Mouse (Mus musculus) embryonic facial prominence, embryonic 13.5 days (tissue): ENCODE results near the gene Mtfr2. TPM values are rescaled to one million over a fixed set of nuclear protein-coding genes. Genes with fewer than 3 reads are reported as not detected.

ENCODE experiments used
- ATAC-seq: fragments of 200-750 bp; cut with Nextera tagmentation; 2 replicates; pipeline ENCODE4 v1.8.0; 2017; ENCODE audit warnings: low read depth; ENCODE audit not compliant: insufficient number of reproducible peaks, insufficient read depth, low FRiP score, low TSS enrichment
- H3K27ac ChIP-seq: fragments of 300-500 bp; sonication (generic); 2 replicates; pipeline ENCODE4 v1.5.1; 2015; ENCODE audit warnings: moderate library complexity, mild to moderate bottlenecking, inconsistent platforms
- H3K27me3 ChIP-seq: fragments of 300-500 bp; sonication (generic); 2 replicates; pipeline ENCODE4 v1.6.1; 2015; ENCODE audit warnings: mild to moderate bottlenecking, inconsistent platforms
- H3K36me3 ChIP-seq: fragments of 300-500 bp; sonication (generic); 2 replicates; pipeline ENCODE4 v1.6.1; 2015; ENCODE audit warnings: mild to moderate bottlenecking, inconsistent platforms
- H3K4me1 ChIP-seq: fragments of 300-500 bp; sonication (generic); 2 replicates; pipeline ENCODE4 v1.6.1; 2015; ENCODE audit warnings: inconsistent platforms
- H3K4me2 ChIP-seq: fragments of 300-500 bp; sonication (generic); 2 replicates; pipeline ENCODE4 v1.6.1; 2015; ENCODE audit warnings: moderate library complexity, mild to moderate bottlenecking, inconsistent platforms
- H3K4me3 ChIP-seq: fragments of 300-500 bp; sonication (generic); 2 replicates; pipeline ENCODE4 v1.5.1; 2015; ENCODE audit warnings: mild to moderate bottlenecking, inconsistent platforms
- H3K9ac ChIP-seq: fragments of 300-500 bp; sonication (generic); 2 replicates; pipeline ENCODE4 v1.6.1; 2015; ENCODE audit warnings: mild to moderate bottlenecking, inconsistent platforms
- H3K9me3 ChIP-seq: fragments of 300-500 bp; sonication (generic); 2 replicates; pipeline ENCODE4 v1.6.1; 2016; ENCODE audit warnings: inconsistent platforms
- WGBS: fragments of 180-500 bp; shearing (Covaris S2); methylation state at CpG from one replicate; pipeline ENCODE4 v1.1.7; 2015; ENCODE audit warnings: mixed read lengths; 5-methylcytosine and 5-hydroxymethylcytosine counted together
- polyA plus RNA-seq: library from polyadenylated mRNA; unstranded; fragments of >200 nt; fragmentation: Nextera tagmentation; extraction: Ambion mirVana; gene quantifications from 2 replicates; pipeline ENCODE4 v1.2.1, GENCODE M21; 2015

Mtfr2 gene
- polyA plus RNA-seq, 1 experiment from 2014 or later: 2.2 TPM

- no peaks in the 10 kb centered on the region for H3K9me3 ChIP-seq
- no peaks in the 10 kb centered on the region for H3K27me3 ChIP-seq
- H3K4me3 ChIP-seq: no peak overlapping the region
- no peak overlapping the region for H3K27ac ChIP-seq
- no peak for ATAC-seq
- no peak overlapping the region for H3K9ac ChIP-seq
- no peaks in the 10 kb centered on the region for H3K4me1 ChIP-seq
- no peak overlapping the region for H3K4me2 ChIP-seq
- peaks cover 73% of the 10 kb centered on the region for H3K36me3 ChIP-seq
Observed at GRCm38 (mm10) chr10:20326226-20326625, 21.3 kb upstream of the Mtfr2 start.

- 89% methylated on average over 2 of the region's 2 CpGs for WGBS
- H3K4me2 ChIP-seq: no peak overlapping the region
- H3K4me3 ChIP-seq: no peak overlapping the region
- no peaks in the 10 kb centered on the region for H3K9me3 ChIP-seq
- H3K9ac ChIP-seq: no peak overlapping the region
- peaks cover 77% of the 10 kb centered on the region for H3K36me3 ChIP-seq
- no peak for ATAC-seq
- H3K27me3 ChIP-seq: no peaks in the 10 kb centered on the region
- no peaks in the 10 kb centered on the region for H3K4me1 ChIP-seq
- H3K27ac ChIP-seq: no peak overlapping the region
Observed at GRCm38 (mm10) chr10:20331262-20331661, 16.3 kb upstream of the Mtfr2 start.

- H3K9ac ChIP-seq: no peak overlapping the region
- peaks cover 75% of the 10 kb centered on the region for H3K36me3 ChIP-seq
- WGBS: 88% methylated on average over 7 of the region's 7 CpGs
Observed at GRCm38 (mm10) chr10:20337872-20338271, 9.7 kb upstream of the Mtfr2 start.

GRCm38 (mm10) chr10:20345736-20346135 lies 1.8 kb upstream of the Mtfr2 start:
- no peak overlapping the region for H3K9ac ChIP-seq
- H3K4me3 ChIP-seq: no peak overlapping the region
- no peak overlapping the region for H3K27ac ChIP-seq
- H3K4me2 ChIP-seq: no peak overlapping the region
- no peaks in the 10 kb centered on the region for H3K27me3 ChIP-seq
- H3K4me1 ChIP-seq: peaks cover 9% of the 10 kb centered on the region
- H3K9me3 ChIP-seq: no peaks in the 10 kb centered on the region
- WGBS: 80% methylated on average over 1 of the region's 1 CpGs
- no peak for ATAC-seq
- H3K36me3 ChIP-seq: peaks cover 39% of the 10 kb centered on the region

More at GRCm38 (mm10) chr10:20337872-20338271, 9.7 kb upstream of the Mtfr2 start:
- no peaks in the 10 kb centered on the region for H3K9me3 ChIP-seq
- H3K27me3 ChIP-seq: no peaks in the 10 kb centered on the region
- no peak for ATAC-seq
- H3K4me2 ChIP-seq: no peak overlapping the region
- no peak overlapping the region for H3K27ac ChIP-seq
- H3K4me1 ChIP-seq: no peaks in the 10 kb centered on the region
- H3K4me3 ChIP-seq: no peak overlapping the region

GRCm38 (mm10) chr10:20348894-20349293 lies 1.3 kb downstream of the Mtfr2 start:
- 90% methylated on average over 2 of the region's 2 CpGs for WGBS
- no peaks in the 10 kb centered on the region for H3K27me3 ChIP-seq
- peak overlapping the region; percentile 85 for H3K4me2 ChIP-seq
- no peak overlapping the region for H3K9ac ChIP-seq
- no peak for ATAC-seq
- H3K9me3 ChIP-seq: no peaks in the 10 kb centered on the region
- H3K4me3 ChIP-seq: no peak overlapping the region; the same call in 1 of the 2 replicates
- peaks cover 20% of the 10 kb centered on the region for H3K36me3 ChIP-seq
- peaks cover 9% of the 10 kb centered on the region for H3K4me1 ChIP-seq
- H3K27ac ChIP-seq: no peak overlapping the region

DNA sequence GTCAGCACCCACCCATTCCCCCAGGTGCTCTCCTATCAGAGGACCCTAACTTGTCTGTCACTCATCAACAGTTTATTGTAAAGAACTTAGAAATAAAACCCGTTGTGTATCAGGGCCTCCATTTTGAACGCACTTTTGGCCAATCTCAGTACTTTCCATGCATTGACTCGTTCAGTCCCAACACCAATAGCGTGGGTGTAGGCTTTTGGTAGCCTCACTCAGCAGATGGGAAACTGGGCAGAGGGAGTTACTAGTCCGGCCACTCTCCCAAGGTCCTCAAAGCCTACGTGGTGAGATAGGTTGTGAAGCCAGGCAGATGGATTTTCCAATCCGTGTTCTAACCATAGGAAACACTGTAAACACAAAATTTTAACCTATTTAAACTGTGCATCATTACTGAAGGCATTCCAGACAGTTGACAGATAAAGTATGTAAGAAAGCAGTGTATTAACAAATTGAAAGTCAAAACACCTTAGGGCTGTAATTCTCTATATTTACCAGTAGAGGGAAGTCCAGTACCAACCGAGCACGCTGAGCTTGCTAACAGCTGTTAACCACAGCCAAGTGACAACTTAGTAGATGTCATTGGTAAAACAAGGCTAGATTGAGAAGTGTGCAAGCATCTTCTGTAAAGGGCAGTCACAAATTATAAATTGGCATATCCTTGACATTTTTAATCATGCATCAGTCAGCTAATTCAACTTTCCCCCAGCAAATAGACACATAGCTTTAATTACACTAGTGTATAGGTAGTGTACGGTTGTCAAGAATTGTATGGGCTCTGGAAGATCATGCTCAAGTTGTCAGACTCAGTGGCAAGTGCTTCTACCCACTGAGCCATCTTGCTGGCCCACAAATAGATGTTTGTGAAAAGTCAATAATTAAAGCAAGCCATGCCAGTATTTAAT lies 14.2 kb downstream of the Mtfr2 start:
- H3K4me3 ChIP-seq: no peak overlapping the region
- no peaks in the 10 kb centered on the region for H3K27me3 ChIP-seq
- ATAC-seq: no peak
- no peak overlapping the region for H3K4me2 ChIP-seq
- no peaks in the 10 kb centered on the region for H3K9me3 ChIP-seq
- H3K9ac ChIP-seq: no peak overlapping the region
- peaks cover 12% of the 10 kb centered on the region; the same call in 1 of the 2 replicates for H3K36me3 ChIP-seq
- H3K27ac ChIP-seq: no peak overlapping the region
- 0 out of 2 replicates have a peak, but pooled peaks cover 4% of the 10 kb centered on the region for H3K4me1 ChIP-seq
- WGBS: 62% methylated on average over 10 of the region's 10 CpGs

DNA sequence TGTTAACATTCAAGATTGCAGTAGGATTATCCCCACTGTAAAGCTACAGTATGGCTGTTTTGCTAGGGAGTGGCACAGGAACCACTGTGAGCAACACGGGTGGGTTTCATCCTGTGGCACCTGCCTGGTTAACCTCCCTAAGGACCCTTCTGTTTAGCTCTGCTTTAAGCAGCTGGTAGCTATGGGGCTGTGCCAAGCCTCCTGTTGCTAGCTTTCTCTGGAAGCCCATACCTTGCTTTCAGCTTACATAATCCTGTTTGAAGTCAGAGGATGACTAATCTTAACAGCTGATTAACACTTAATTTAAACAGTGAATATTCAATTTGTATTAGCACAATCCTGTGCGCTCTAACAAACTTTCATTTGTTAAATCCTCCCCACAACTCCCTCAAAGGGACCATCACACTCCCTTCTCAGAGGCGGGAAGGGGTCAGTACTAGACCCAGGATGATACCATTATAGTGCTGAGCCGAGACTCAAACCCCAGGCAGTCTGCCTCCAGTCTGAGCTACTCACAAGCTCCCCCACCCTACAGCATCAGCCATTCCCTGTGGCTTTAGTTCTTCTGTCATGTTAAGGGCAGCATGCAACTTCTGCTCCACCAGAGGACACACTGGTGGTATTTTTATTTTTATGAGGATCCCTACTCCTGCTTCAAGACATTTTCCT lies 15.0 kb downstream of the Mtfr2 start:
- no peak overlapping the region for H3K4me3 ChIP-seq

DNA sequence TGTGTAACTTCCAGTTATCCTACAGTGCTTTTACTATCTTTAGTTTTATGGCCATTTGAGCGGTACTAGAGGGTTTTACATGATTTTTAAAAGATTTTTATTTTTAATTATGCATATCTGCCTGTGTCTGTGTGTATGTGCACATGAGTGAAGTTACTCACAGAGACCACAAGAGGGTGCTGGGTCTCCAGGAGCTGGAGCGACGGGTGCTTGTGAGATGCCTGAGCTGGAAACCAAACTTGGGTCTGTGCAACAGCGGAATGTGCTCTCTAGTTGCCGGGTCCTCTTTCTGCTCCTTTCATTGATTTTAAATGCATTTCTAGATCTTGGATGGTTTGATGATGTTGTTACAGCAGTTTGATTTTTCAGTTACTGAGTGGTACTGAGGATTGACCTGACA lies 24.5 kb downstream of the Mtfr2 start:
- no peaks in the 10 kb centered on the region for H3K4me1 ChIP-seq
- H3K4me2 ChIP-seq: no peak overlapping the region
- H3K36me3 ChIP-seq: no peaks in the 10 kb centered on the region
- 95% methylated on average over 5 of the region's 5 CpGs for WGBS
- no peak overlapping the region for H3K4me3 ChIP-seq
- no peak overlapping the region for H3K27ac ChIP-seq
- no peaks in the 10 kb centered on the region for H3K27me3 ChIP-seq
- ATAC-seq: no peak
- peaks cover 8% of the 10 kb centered on the region; the same call in 1 of the 2 replicates for H3K9me3 ChIP-seq
- H3K9ac ChIP-seq: no peak overlapping the region

More for the DNA sequence above, 15.0 kb downstream of the Mtfr2 start:
- Histone ChIP-seq H3K27ac (no peak overlapping the region), H3K36me3 (peaks cover 10% of the 10 kb centered on the region; the same call in 1 of the 2 replicates), H3K4me1 (0 out of 2 replicates have a peak, but pooled peaks cover 4% of the 10 kb centered on the region), H3K27me3 (no peaks in the 10 kb centered on the region), H3K9me3 (peaks cover 5% of the 10 kb centered on the region; the same call in 1 of the 2 replicates), H3K9ac (no peak overlapping the region), H3K4me2 (no peak overlapping the region)
- WGBS: 78% methylated on average over 4 of the region's 4 CpGs
- no peak for ATAC-seq

DNA sequence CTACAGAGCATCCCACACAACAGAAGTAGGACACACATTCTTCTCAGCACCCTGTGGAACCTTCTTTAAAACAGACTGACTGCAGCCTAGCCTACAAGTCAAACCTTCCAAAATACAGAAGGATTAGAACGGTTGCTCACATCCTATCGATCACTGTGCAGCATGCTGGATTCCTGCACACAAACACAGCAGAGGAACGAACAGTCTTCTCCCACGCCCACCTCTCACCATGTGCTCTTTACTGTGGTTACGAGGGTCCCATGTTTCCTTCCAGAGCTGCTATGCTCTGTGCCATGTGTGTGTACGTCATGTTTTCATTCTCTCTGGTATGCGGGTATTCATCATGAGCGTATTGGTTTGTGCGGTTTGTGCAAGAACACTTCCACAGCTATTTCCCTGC lies 30.1 kb downstream of the Mtfr2 start:
- WGBS: 71% methylated on average over 9 of the region's 9 CpGs
- no peaks in the 10 kb centered on the region for H3K27me3 ChIP-seq
- H3K27ac ChIP-seq: no peak overlapping the region
- no peaks in the 10 kb centered on the region for H3K9me3 ChIP-seq
- H3K4me1 ChIP-seq: 0 out of 2 replicates have a peak, but pooled peaks cover under 1% of the 10 kb centered on the region
- ATAC-seq: no peak
- no peak overlapping the region for H3K4me3 ChIP-seq
- H3K9ac ChIP-seq: no peak overlapping the region
- no peaks in the 10 kb centered on the region for H3K36me3 ChIP-seq
- no peak overlapping the region for H3K4me2 ChIP-seq

GRCm38 (mm10) chr10:20379071-20379735 lies 31.6 kb downstream of the Mtfr2 start:
- Histone ChIP-seq H3K4me1 (peaks cover 7% of the 10 kb centered on the region; the same call in 1 of the 2 replicates), H3K4me3 (no peak overlapping the region), H3K4me2 (no peak overlapping the region), H3K27me3 (no peaks in the 10 kb centered on the region), H3K9ac (no peak overlapping the region), H3K27ac (no peak overlapping the region), H3K36me3 (no peaks in the 10 kb centered on the region), H3K9me3 (no peaks in the 10 kb centered on the region)
- 79% methylated on average over 9 of the region's 9 CpGs for WGBS
- no peak for ATAC-seq

DNA sequence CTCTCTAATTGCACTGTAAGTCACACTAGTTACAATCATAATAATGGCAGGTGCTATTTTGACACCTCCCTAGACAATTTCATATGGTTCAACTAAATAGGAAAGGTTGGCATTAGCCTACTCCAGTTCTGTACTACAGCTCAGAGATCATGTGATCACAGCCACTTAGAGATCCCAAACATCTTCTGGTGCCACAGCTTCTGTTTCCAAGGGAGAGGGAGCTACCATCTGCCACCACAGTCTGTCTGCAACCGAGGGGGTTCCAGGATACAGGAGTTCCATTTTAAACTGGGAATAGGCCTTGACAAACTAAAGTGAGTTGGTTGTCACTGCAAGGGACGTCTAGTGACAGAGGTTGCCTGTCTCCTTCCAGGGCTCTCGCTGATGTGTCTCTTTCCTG lies 33.2 kb downstream of the Mtfr2 start:
- H3K4me1 ChIP-seq: peaks cover 7% of the 10 kb centered on the region; the same call in 1 of the 2 replicates
- no peaks in the 10 kb centered on the region for H3K27me3 ChIP-seq
- H3K4me3 ChIP-seq: no peak overlapping the region
- no peak for ATAC-seq
- H3K9me3 ChIP-seq: no peaks in the 10 kb centered on the region
- WGBS: 76% methylated on average over 3 of the region's 3 CpGs
- no peak overlapping the region for H3K9ac ChIP-seq
- H3K27ac ChIP-seq: no peak overlapping the region
- no peaks in the 10 kb centered on the region for H3K36me3 ChIP-seq
- H3K4me2 ChIP-seq: no peak overlapping the region
